Mouse (Mus musculus) hindbrain, embryonic 14.5 days (tissue): ENCODE results near the gene Hrh1. TPM values are rescaled to one million over a fixed set of nuclear protein-coding genes. Genes with fewer than 3 reads are reported as not detected.

Experiments
- ATAC-seq: fragments of 200-750 bp; cut with Nextera tagmentation; 2 replicates; pipeline ENCODE4 v1.8.0; 2017; ENCODE audit warnings: moderate number of reproducible peaks, mild to moderate bottlenecking, moderate TSS enrichment, moderate library complexity; ENCODE audit not compliant: low FRiP score
- DNase-seq: peaks from one replicate; pipeline ENCODE4 v3.0.0-alpha.2; 2015; ENCODE audit warnings: low spot score
- H3K27ac ChIP-seq: fragments of 300-500 bp; sonication (generic); 2 replicates; pipeline ENCODE4 v1.5.1; 2014; ENCODE audit warnings: mild to moderate bottlenecking, moderate library complexity
- H3K27me3 ChIP-seq: fragments of 300-500 bp; sonication (generic); 2 replicates; pipeline ENCODE4 v1.6.1; 2014; ENCODE audit warnings: mild to moderate bottlenecking, low read length, mixed read lengths; ENCODE audit not compliant: control insufficient read depth, insufficient read depth
- H3K36me3 ChIP-seq: fragments of 300-500 bp; sonication (generic); replicated peaks from 2 replicates; pipeline ENCODE4 v1.6.1; 2014; ENCODE audit not compliant: control insufficient read depth, insufficient read depth
- H3K4me1 ChIP-seq: fragments of 300-500 bp; sonication (generic); replicated peaks from 2 replicates; pipeline ENCODE4 v1.6.1; 2014; ENCODE audit warnings: antibody characterized with exemption, low read length, mixed read lengths; ENCODE audit not compliant: control insufficient read depth, insufficient read depth
- H3K4me2 ChIP-seq: fragments of 300-500 bp; sonication (generic); replicated peaks from 2 replicates; pipeline ENCODE4 v1.6.1; 2014; ENCODE audit warnings: mild to moderate bottlenecking, moderate library complexity
- H3K4me3 ChIP-seq: fragments of 300-500 bp; sonication (generic); replicated peaks from 2 replicates; pipeline ENCODE4 v1.5.1; 2014; ENCODE audit warnings: mild to moderate bottlenecking, low read length
- H3K9ac ChIP-seq: fragments of 300-500 bp; sonication (generic); 2 replicates; pipeline ENCODE4 v1.6.1; 2014
- H3K9me3 ChIP-seq: fragments of 300-500 bp; sonication (generic); 2 replicates; pipeline ENCODE4 v1.6.1; 2016; ENCODE audit warnings: low read length; ENCODE audit not compliant: control insufficient read depth
- WGBS: fragments of 180-500 bp; shearing (Covaris S2); extraction: QIAGEN DNeasy Blood & Tissue Kit; methylation state at CpG from one replicate; pipeline ENCODE4 v1.1.7; 2014; 5-methylcytosine and 5-hydroxymethylcytosine counted together
- polyA plus RNA-seq: library from polyadenylated mRNA; unstranded; fragments of >200 nt; fragmentation: Nextera tagmentation; extraction: Ambion mirVana; gene quantifications from 2 replicates; pipeline ENCODE4 v1.2.1, GENCODE M21; 2014

Gene Hrh1
- polyA plus RNA-seq, 1 experiment from 2014 or later: 0.47 TPM

DNA sequence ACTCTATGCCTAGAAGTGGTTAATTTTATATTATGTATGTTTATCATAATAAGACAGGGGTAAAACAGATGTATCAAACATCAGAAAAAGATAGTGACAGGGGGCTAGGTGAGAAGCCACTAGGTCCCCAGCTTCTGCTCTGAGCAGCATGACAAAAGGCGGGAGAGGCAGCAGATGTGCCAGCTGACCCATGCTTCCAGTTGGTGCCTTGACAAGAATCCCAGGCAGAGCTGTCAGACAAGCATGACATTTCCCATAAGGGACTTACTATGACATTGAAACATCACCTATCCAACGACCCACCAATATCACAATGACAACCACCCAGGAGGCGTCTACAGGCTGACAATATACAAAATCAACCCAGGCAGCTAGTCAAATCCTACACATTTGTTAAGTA lies 16.9 kb upstream of the Hrh1 start:
- Histone ChIP-seq H3K9me3 (peaks cover 7% of the 10 kb centered on the region; the same call in 1 of the 2 replicates), H3K4me2 (no peak overlapping the region), H3K4me3 (no peak overlapping the region), H3K4me1 (no peaks in the 10 kb centered on the region), H3K9ac (no peak overlapping the region), H3K36me3 (no peaks in the 10 kb centered on the region), H3K27ac (no peak overlapping the region), H3K27me3 (no peaks in the 10 kb centered on the region)
- ATAC-seq: no peak
- WGBS: 58% methylated on average over 3 of the region's 3 CpGs
- DNase-seq: no peak

GRCm38 (mm10) chr6:114387320-114387719 lies 10.4 kb upstream of the Hrh1 start:
- 79% methylated on average over 6 of the region's 6 CpGs for WGBS
- no peak for DNase-seq
- Histone ChIP-seq H3K4me2 (no peak overlapping the region), H3K4me3 (no peak overlapping the region), H3K9ac (no peak overlapping the region), H3K27ac (no peak overlapping the region), H3K27me3 (no peaks in the 10 kb centered on the region), H3K36me3 (no peaks in the 10 kb centered on the region), H3K4me1 (no peaks in the 10 kb centered on the region), H3K9me3 (no peaks in the 10 kb centered on the region)
- ATAC-seq: no peak

DNA sequence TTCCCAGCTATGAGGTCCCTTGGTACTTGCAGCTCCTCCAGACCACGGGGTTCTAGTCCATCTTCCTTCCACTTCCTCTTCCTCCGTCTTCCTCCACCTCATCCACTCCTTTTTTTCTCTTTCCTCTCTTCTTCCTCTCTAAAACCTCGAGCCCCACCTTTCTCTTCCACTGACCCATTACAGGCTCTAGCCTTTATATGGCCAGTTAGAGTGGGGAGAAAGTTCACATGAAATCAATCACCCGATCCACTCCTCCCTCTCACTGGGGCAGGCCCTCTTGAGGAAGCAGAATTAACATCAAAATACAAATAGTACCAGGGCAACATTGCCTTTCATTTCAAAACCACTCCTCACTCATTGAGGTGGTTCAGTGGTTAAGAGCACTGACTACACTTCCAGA lies 9.9 kb upstream of the Hrh1 start:
- Histone ChIP-seq H3K9ac (no peak overlapping the region), H3K4me2 (no peak overlapping the region), H3K4me1 (no peaks in the 10 kb centered on the region), H3K27ac (no peak overlapping the region), H3K36me3 (no peaks in the 10 kb centered on the region), H3K27me3 (no peaks in the 10 kb centered on the region), H3K9me3 (no peaks in the 10 kb centered on the region), H3K4me3 (no peak overlapping the region)
- 70% methylated on average over 4 of the region's 4 CpGs for WGBS
- ATAC-seq (no peak), DNase-seq (no peak)

DNA sequence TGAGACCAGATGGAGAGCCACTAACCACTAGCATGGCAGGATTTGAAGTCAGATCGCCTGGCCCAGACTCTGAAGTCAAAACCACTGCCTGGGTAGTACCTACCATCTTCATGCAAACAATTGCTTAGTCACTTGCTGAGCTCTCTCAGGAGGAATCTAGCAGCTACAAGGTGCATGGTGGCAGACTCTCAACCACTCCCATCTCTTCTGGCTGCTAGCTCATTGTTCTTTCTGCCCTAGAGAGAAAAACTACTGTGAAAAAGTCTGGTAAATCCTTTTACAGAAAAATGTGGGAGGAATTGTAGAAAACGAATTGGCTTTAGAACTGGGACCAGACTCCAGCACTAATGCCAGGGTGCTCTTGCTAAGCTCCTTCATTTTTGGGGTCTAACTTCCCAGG lies 7.6 kb upstream of the Hrh1 start:
- Histone ChIP-seq H3K27ac (no peak overlapping the region), H3K4me1 (no peaks in the 10 kb centered on the region), H3K36me3 (no peaks in the 10 kb centered on the region), H3K4me2 (no peak overlapping the region), H3K9ac (no peak overlapping the region), H3K9me3 (no peaks in the 10 kb centered on the region), H3K4me3 (no peak overlapping the region), H3K27me3 (no peaks in the 10 kb centered on the region)
- WGBS: 68% methylated on average over 2 of the region's 2 CpGs
- ATAC-seq (no peak), DNase-seq (no peak)

GRCm38 (mm10) chr6:114394982-114395381 lies 2.8 kb upstream of the Hrh1 start:
- Histone ChIP-seq H3K4me3 (no peak overlapping the region), H3K27ac (no peak overlapping the region), H3K9ac (no peak overlapping the region), H3K36me3 (no peaks in the 10 kb centered on the region), H3K27me3 (peaks cover 40% of the 10 kb centered on the region), H3K4me1 (peaks cover 10% of the 10 kb centered on the region; the same call in 1 of the 2 replicates), H3K4me2 (no peak overlapping the region), H3K9me3 (no peaks in the 10 kb centered on the region)
- DNase-seq (no peak), ATAC-seq (no peak)
- WGBS: 59% methylated on average over 4 of the region's 4 CpGs

- ATAC-seq (no peak), DNase-seq (no peak)
- H3K9me3 ChIP-seq: no peaks in the 10 kb centered on the region
- H3K4me1 ChIP-seq: peaks cover 10% of the 10 kb centered on the region; the same call in 1 of the 2 replicates
- H3K4me2 ChIP-seq: no peak overlapping the region
- H3K27ac ChIP-seq: no peak overlapping the region
- H3K4me3 ChIP-seq: no peak overlapping the region
- no peaks in the 10 kb centered on the region for H3K36me3 ChIP-seq
- peaks cover 40% of the 10 kb centered on the region for H3K27me3 ChIP-seq
- 62% methylated on average over 4 of the region's 4 CpGs for WGBS
- H3K9ac ChIP-seq: no peak overlapping the region
Measured at GRCm38 (mm10) chr6:114396605-114397004, 1.1 kb upstream of the Hrh1 start.

DNA sequence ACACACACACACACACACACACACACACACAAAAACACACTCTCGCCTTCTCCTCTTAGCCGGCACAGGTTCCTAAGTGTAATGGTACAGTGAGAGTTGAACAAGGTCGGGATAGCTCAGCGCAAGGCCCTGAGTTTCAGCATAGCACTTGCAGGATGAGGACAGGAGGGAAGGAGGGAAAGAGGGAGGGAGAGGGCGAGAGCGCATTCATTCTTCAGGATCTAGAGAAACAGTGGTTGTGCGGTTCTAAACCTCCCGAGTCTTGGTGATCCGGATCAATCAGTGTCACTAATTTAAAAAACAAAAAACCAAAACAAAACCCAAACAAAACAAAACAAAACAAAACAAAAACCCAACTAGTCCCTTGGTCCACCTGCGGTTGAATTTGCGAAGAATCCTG lies 456 bp upstream of the Hrh1 start:
- 5% methylated on average over 11 of the region's 11 CpGs for whole genome bisulfite sequencing
- Histone ChIP-seq H3K27me3 (peaks cover 40% of the 10 kb centered on the region), H3K4me2 (peak overlapping the region; percentile 96), H3K27ac (no peak overlapping the region), H3K9ac (peak overlapping the region; percentile 49), H3K9me3 (no peaks in the 10 kb centered on the region), H3K36me3 (no peaks in the 10 kb centered on the region), H3K4me3 (peak overlapping the region; percentile 44), H3K4me1 (peaks cover 10% of the 10 kb centered on the region; the same call in 1 of the 2 replicates)
- ATAC-seq: no peak
- no peak for DNase-seq

DNA sequence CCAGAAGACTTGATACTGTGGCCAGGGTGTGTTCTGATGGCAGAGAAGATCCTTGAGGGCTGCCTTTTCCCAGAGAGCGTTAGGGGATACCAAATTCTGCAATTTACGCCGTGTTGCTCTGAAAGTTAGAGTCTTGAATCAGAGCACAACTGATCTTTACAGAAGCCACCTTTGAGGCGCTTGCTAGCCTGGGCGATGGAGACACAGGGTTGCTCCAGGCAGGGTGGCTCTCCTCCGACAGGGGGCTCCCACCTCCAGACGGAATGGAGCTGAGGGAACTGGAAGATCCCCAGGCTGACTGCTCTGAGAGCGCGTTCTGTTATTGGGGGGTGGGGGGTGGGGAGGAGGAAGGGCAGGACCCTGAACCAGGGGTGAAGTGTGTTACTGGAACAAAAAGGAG lies 890 bp downstream of the Hrh1 start:
- 5% methylated on average over 9 of the region's 9 CpGs for WGBS
- H3K27ac ChIP-seq: no peak overlapping the region
- DNase-seq: no peak
- H3K9me3 ChIP-seq: no peaks in the 10 kb centered on the region
- peaks cover 40% of the 10 kb centered on the region for H3K27me3 ChIP-seq
- no peak for ATAC-seq
- H3K4me3 ChIP-seq: peak overlapping the region; percentile 44
- no peaks in the 10 kb centered on the region for H3K36me3 ChIP-seq
- H3K9ac ChIP-seq: no peak overlapping the region
- peak overlapping the region; percentile 96 for H3K4me2 ChIP-seq
- peaks cover 10% of the 10 kb centered on the region; the same call in 1 of the 2 replicates for H3K4me1 ChIP-seq

DNA sequence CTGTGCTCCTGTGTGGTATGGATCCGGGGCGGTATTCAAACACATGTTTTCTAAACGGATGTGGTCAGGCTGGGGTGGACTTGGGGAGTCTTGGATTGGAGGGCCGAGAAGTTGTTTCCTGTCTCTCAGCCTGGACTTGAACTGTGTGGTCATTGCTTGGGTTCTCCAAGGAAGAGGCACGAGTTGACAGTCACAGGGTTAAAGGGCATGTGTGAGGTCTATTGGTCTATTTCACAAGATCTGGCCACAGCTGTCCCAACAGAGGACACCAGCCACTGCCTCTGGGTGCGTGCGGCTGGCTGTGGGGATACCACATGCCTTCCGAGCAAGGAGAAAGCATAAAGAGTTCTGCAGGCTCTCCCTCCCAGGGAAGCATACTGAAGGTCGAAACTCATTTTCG lies 2.7 kb downstream of the Hrh1 start:
- ATAC-seq: no peak
- H3K27me3 ChIP-seq: peaks cover 40% of the 10 kb centered on the region
- 78% methylated on average over 10 of the region's 10 CpGs for WGBS

DNA sequence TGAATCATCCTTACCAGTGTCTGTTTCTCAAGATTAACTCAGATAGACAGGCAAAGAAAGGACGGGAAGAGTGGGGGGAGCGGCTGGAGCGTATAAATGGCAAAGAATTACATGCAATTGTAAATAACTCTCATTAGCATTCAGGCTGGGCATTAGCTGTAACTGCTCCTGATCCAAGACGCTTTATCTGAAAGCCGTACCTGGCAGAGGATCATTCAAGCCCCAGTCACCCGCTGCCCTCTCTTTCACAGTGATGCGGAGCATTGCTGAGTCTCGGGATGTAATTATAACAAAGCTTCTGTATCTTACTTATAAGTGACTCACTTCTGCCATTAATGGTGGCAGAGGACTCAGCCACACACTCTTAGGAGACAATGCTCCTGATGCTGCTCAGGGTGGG lies 3.1 kb downstream of the Hrh1 start:
- H3K36me3 ChIP-seq: no peaks in the 10 kb centered on the region
- H3K4me3 ChIP-seq: no peak overlapping the region
- no peak overlapping the region for H3K4me2 ChIP-seq
- no peak overlapping the region for H3K9ac ChIP-seq
- WGBS: 36% methylated on average over 8 of the region's 8 CpGs
- peaks cover 40% of the 10 kb centered on the region for H3K27me3 ChIP-seq
- no peak overlapping the region for H3K27ac ChIP-seq
- H3K9me3 ChIP-seq: no peaks in the 10 kb centered on the region
- peaks cover 10% of the 10 kb centered on the region; the same call in 1 of the 2 replicates for H3K4me1 ChIP-seq
- DNase-seq (no peak), ATAC-seq (no peak)

More for the DNA sequence above, 2.7 kb downstream of the Hrh1 start:
- H3K36me3 ChIP-seq: no peaks in the 10 kb centered on the region
- H3K4me1 ChIP-seq: peaks cover 10% of the 10 kb centered on the region; the same call in 1 of the 2 replicates
- H3K4me3 ChIP-seq: no peak overlapping the region
- no peak overlapping the region for H3K27ac ChIP-seq
- no peaks in the 10 kb centered on the region for H3K9me3 ChIP-seq
- no peak for DNase-seq
- H3K4me2 ChIP-seq: no peak overlapping the region
- no peak overlapping the region for H3K9ac ChIP-seq
